Mouse (Mus musculus) C2C12 (cell line): ENCODE results near the gene Atg4b.

Experiments
- CEBPB ChIP-seq: IDR thresholded peaks from one replicate; pipeline ENCODE4 v1.6.1; 2011; ENCODE audit warnings: low read depth, mild to moderate bottlenecking, control low read depth, moderate library complexity
- CTCF ChIP-seq: IDR thresholded peaks from one replicate; pipeline ENCODE4 v1.5.1; 2011; ENCODE audit not compliant: control insufficient read depth, insufficient read depth, insufficient read length
- MAX ChIP-seq: IDR thresholded peaks from one replicate; pipeline ENCODE4 v1.6.1; 2011; ENCODE audit warnings: mild to moderate bottlenecking, control low read depth
- MYOD1 ChIP-seq: IDR thresholded peaks from one replicate; pipeline ENCODE4 v1.6.1; 2011; ENCODE audit warnings: low read depth; ENCODE audit not compliant: control insufficient read depth, insufficient read length
- MYOG ChIP-seq: IDR thresholded peaks from one replicate; pipeline ENCODE4 v1.6.1; 2011; ENCODE audit not compliant: control insufficient read depth, insufficient read length; ENCODE audit errors: extremely low read depth
- USF1 ChIP-seq: IDR thresholded peaks from one replicate; pipeline ENCODE4 v1.6.1; 2011; ENCODE audit warnings: low read depth, mild to moderate bottlenecking, control low read depth, moderate library complexity

- TF ChIP-seq MAX (no peak), CTCF (no peak), CEBPB (no peak), MYOD1 (no peak), USF1 (no peak), MYOG (no peak)
Observed at GRCm38 (mm10) chr1:93825771-93826539, 74.7 kb downstream of the Atg4b start.
